Mouse (Mus musculus) ES-Bruce4 (cell line): Measurements from ENCODE around the gene Gm44965. TPM values are rescaled to one million over a fixed set of nuclear protein-coding genes. Genes with fewer than 3 reads are reported as not detected.

ENCODE experiments used
- H3K27ac ChIP-seq: 2 replicates; pipeline ENCODE4 v1.5.1; 2012; ENCODE audit warnings: low read length, inconsistent platforms; ENCODE audit not compliant: insufficient read depth
- H3K27me3 ChIP-seq: 2 replicates; pipeline ENCODE4 v1.6.1; 2012; ENCODE audit warnings: mild to moderate bottlenecking, low read length, inconsistent platforms; ENCODE audit not compliant: control insufficient read depth, poor library complexity, insufficient read depth, severe bottlenecking
- H3K36me3 ChIP-seq: 2 replicates; pipeline ENCODE4 v1.6.1; 2012; ENCODE audit warnings: inconsistent platforms, mild to moderate bottlenecking, low read length, moderate library complexity; ENCODE audit not compliant: control insufficient read depth, poor library complexity, insufficient read depth, severe bottlenecking
- H3K4me1 ChIP-seq: one replicate; pipeline ENCODE4 v1.8.1; 2011; ENCODE audit warnings: low read length; ENCODE audit not compliant: control insufficient read depth, insufficient read depth
- H3K4me3 ChIP-seq: 2 replicates; pipeline ENCODE4 v1.5.1; 2011; ENCODE audit warnings: low read depth, mild to moderate bottlenecking, low read length
- H3K9ac ChIP-seq: 2 replicates; pipeline ENCODE4 v1.6.1; 2012; ENCODE audit warnings: low read depth, mild to moderate bottlenecking, inconsistent platforms; ENCODE audit not compliant: poor library complexity, severe bottlenecking
- H3K9me3 ChIP-seq: replicated peaks from 2 replicates; pipeline ENCODE4 v1.6.1; 2012; ENCODE audit warnings: mild to moderate bottlenecking, low read length, inconsistent platforms; ENCODE audit not compliant: control insufficient read depth, poor library complexity, insufficient read depth, severe bottlenecking
- CTCF ChIP-seq: IDR thresholded peaks from one replicate; pipeline ENCODE4 v1.8.1; 2011; ENCODE audit warnings: low read depth, low read length
- polyA plus RNA-seq: library from polyadenylated mRNA; stranded (reverse); fragments of >200 nt; gene quantifications from 2 replicates; pipeline ENCODE4 v1.2.4, GENCODE M21; 2011; ENCODE audit warnings: low read depth; ENCODE audit not compliant: missing spikeins, insufficient read depth, insufficient read length

The Gm44965 gene
- polyA plus RNA-seq, 1 experiment = not detected

DNA sequence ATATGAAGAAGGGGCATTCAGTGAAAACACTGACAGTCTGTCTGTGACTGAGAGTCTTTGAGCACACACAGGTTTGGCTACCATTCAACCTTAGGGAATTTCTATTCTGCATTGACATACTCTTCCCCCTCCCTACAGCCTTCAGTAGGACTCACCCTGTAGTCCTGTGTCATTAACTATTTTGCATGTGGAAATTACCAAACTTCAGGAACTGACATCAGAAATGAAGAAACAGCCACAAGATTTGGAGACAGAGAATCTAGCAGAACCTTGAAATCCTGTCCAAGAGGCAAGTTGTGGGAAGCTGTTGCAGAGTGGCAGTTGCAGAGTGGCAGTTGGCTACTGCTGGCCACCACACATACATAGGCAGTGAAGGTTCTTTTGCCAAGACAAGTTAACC, 74.3 kb downstream of the Gm44965 start:
- Histone ChIP-seq H3K4me1 (no peaks in the 10 kb centered on the region), H3K36me3 (no peaks in the 10 kb centered on the region), H3K9ac (no peak overlapping the region), H3K27me3 (no peaks in the 10 kb centered on the region), H3K27ac (no peak overlapping the region), H3K4me3 (no peak overlapping the region), H3K9me3 (no peaks in the 10 kb centered on the region)
- no peak for TF ChIP-seq CTCF

Other genes with a start within 250 kb of the Gm44965 start
- 17.8 and 18.3 TPM in 2 replicates for gene Krba1, start 198.4 kb upstream of the Gm44965 start, polyA plus RNA-seq
- gene Zfp467, start 148.1 kb upstream of the Gm44965 start, polyA plus RNA-seq = 3.3 and 4.9 TPM in 2 replicates
- gene Sspo, start 145.7 kb upstream of the Gm44965 start, polyA plus RNA-seq = 0.19 and 0.29 TPM in 2 replicates
- 16.9 and 20.3 TPM in 2 replicates for gene Atp6v0e2, start 56.3 kb upstream of the Gm44965 start, polyA plus RNA-seq
- gene Lrrc61, start 39.1 kb upstream of the Gm44965 start, polyA plus RNA-seq = 6.2 and 12.1 TPM in 2 replicates
- gene Rarres2, start 21.2 kb upstream of the Gm44965 start, polyA plus RNA-seq = 0.90 TPM in 1 of 2 replicates, not detected in the other
- gene Gm45021, start 4.3 kb upstream of the Gm44965 start, polyA plus RNA-seq = not detected in 2 replicates
- 12.5 and 13.3 TPM in 2 replicates for gene Repin1, start 58 bp upstream of the Gm44965 start, polyA plus RNA-seq
- 3.2 and 6.0 TPM in 2 replicates for gene Zfp775, start 8.1 kb downstream of the Gm44965 start, polyA plus RNA-seq
- 0.29 and 0.36 TPM in 2 replicates for gene AI854703, start 32.8 kb downstream of the Gm44965 start, polyA plus RNA-seq
- gene Gimap8, start 53.3 kb downstream of the Gm44965 start, polyA plus RNA-seq = 0.31 TPM in 1 of 2 replicates, not detected in the other
- 1.3 and 1.9 TPM in 2 replicates for gene Gimap9, start 82.2 kb downstream of the Gm44965 start, polyA plus RNA-seq
- gene Gimap4, start 90.6 kb downstream of the Gm44965 start, polyA plus RNA-seq = not detected in 2 replicates
- not detected in 2 replicates for gene Gimap6, start 114.3 kb downstream of the Gm44965 start, polyA plus RNA-seq
- gene Gm28053, start 124.7 kb downstream of the Gm44965 start, polyA plus RNA-seq = not detected in 2 replicates
- not detected in 2 replicates for gene Gimap7, start 124.7 kb downstream of the Gm44965 start, polyA plus RNA-seq
- not detected in 2 replicates for gene Gimap1, start 145.1 kb downstream of the Gm44965 start, polyA plus RNA-seq
- not detected in 2 replicates for gene Gimap5, start 152.3 kb downstream of the Gm44965 start, polyA plus RNA-seq
- not detected in 2 replicates for gene Gimap3, start 176.9 kb downstream of the Gm44965 start, polyA plus RNA-seq
- 13.5 and 15.5 TPM in 2 replicates for gene Tmem176a, start 247.0 kb downstream of the Gm44965 start, polyA plus RNA-seq
- gene Tmem176b, start 247.6 kb downstream of the Gm44965 start, polyA plus RNA-seq = 7.1 and 7.2 TPM in 2 replicates